Mouse (Mus musculus) CH12.LX (cell line): Measurements from ENCODE around the gene Defb29. TPM values are rescaled to one million over a fixed set of nuclear protein-coding genes. Genes with fewer than 3 reads are reported as not detected.
A peak's percentile ranks its signal among the peaks of the same experiment; 100 is the strongest.

ENCODE experiments used
- DNase-seq: peaks from one replicate; pipeline ENCODE4 v3.0.0-alpha.2; 2013; ENCODE audit errors: extremely low read depth
- H3K27ac ChIP-seq: 2 replicates; pipeline ENCODE4 v1.5.1; 2012; ENCODE audit warnings: low read depth, mild to moderate bottlenecking, control low read depth, moderate library complexity; ENCODE audit not compliant: insufficient read depth
- H3K27me3 ChIP-seq: replicated peaks from 2 replicates; pipeline ENCODE3; 2012; ENCODE audit warnings: inconsistent platforms
- H3K36me3 ChIP-seq, 2 experiments: replicated peaks in 1 of 2; 2 replicates each; pipeline versions ENCODE3 to v1.6.1; 2012; ENCODE audit warnings: inconsistent platforms in 1 of 2, low read length in 1 of 2, mild to moderate bottlenecking in 1 of 2, mixed read lengths in 1 of 2, moderate library complexity in 1 of 2; ENCODE audit not compliant: control insufficient read depth in 1 of 2, insufficient read depth in 1 of 2
- H3K4me1 ChIP-seq, 2 experiments: 2 replicates each; pipeline ENCODE4 v1.6.1; 2012; ENCODE audit warnings: inconsistent platforms in 1 of 2, moderate library complexity in 1 of 2; ENCODE audit not compliant: insufficient read depth in 2 of 2, control insufficient read depth in 1 of 2
- H3K4me2 ChIP-seq: 2 replicates; pipeline ENCODE4 v1.6.1; 2012; ENCODE audit warnings: low read depth, mild to moderate bottlenecking, control low read depth; ENCODE audit not compliant: poor library complexity, insufficient read depth, severe bottlenecking
- H3K4me3 ChIP-seq, 3 experiments: fragments of 150-350 bp in 1 of 3; sonication (generic) in 1 of 3; replicated peaks in 1 of 3; 2 replicates each; pipeline versions ENCODE3 to v1.5.1; 2011 to 2012; ENCODE audit warnings: low read depth in 2 of 3, low read length in 2 of 3, mild to moderate bottlenecking in 2 of 3, moderate library complexity in 2 of 3, control low read depth in 1 of 3, improper control_type of control experiment in 1 of 3, inconsistent platforms in 1 of 3, mixed read lengths in 1 of 3; ENCODE audit not compliant: poor library complexity in 1 of 3
- H3K79me2 ChIP-seq: replicated peaks from 2 replicates; pipeline ENCODE4 v1.6.1; 2012; ENCODE audit warnings: mild to moderate bottlenecking, moderate library complexity; ENCODE audit not compliant: control insufficient read depth, poor library complexity, insufficient read depth, severe bottlenecking; ENCODE audit errors: extremely low read depth
- H3K9ac ChIP-seq: 2 replicates; pipeline ENCODE4 v1.6.1; 2012; ENCODE audit warnings: low read depth, mild to moderate bottlenecking, control low read depth, moderate library complexity; ENCODE audit not compliant: insufficient read depth
- H3K9me3 ChIP-seq: replicated peaks from 2 replicates; pipeline ENCODE3; 2012; ENCODE audit warnings: low read length, inconsistent platforms, mixed read lengths
- BHLHE40 ChIP-seq: IDR thresholded peaks from 2 replicates; pipeline ENCODE4 v1.6.1; 2011; ENCODE audit warnings: mild to moderate bottlenecking, low read depth, low read length, improper control_type of control experiment
- CHD1 ChIP-seq: IDR thresholded peaks from 2 replicates; pipeline ENCODE4 v1.6.1; 2012; ENCODE audit warnings: low read depth, low read length, improper control_type of control experiment, inconsistent platforms
- CHD2 ChIP-seq: IDR thresholded peaks from 2 replicates; pipeline ENCODE4 v1.6.1; 2011; ENCODE audit warnings: low read length, improper control_type of control experiment
- CTCF ChIP-seq, 2 experiments: IDR thresholded peaks in 1 of 2; conservative IDR thresholded peaks in 1 of 2; 2 replicates each; pipeline ENCODE4 v1.5.1; 2011 to 2012; ENCODE audit warnings: low read depth in 2 of 2, low read length in 2 of 2, improper control_type of control experiment in 1 of 2, inconsistent platforms in 1 of 2, mild to moderate bottlenecking in 1 of 2, moderate library complexity in 1 of 2
- ELF1 ChIP-seq: IDR thresholded peaks from 2 replicates; pipeline ENCODE4 v1.6.1; 2014; ENCODE audit warnings: low read depth, mild to moderate bottlenecking, inconsistent platforms, low read length, improper control_type of control experiment
- EP300 ChIP-seq: IDR thresholded peaks from 2 replicates; pipeline ENCODE4 v1.6.1; 2011; ENCODE audit warnings: low read length, improper control_type of control experiment
- MAFK ChIP-seq: IDR thresholded peaks from 2 replicates; pipeline ENCODE4 v1.6.1; 2011; ENCODE audit warnings: low read length, improper control_type of control experiment; ENCODE audit not compliant: insufficient replicate concordance
- MAX ChIP-seq: IDR thresholded peaks from 2 replicates; pipeline ENCODE4 v1.6.1; 2011; ENCODE audit warnings: low read length, improper control_type of control experiment
- MEF2A ChIP-seq: IDR thresholded peaks from 2 replicates; pipeline ENCODE4 v1.6.1; 2014; ENCODE audit warnings: low read depth, mild to moderate bottlenecking, inconsistent platforms, low read length, improper control_type of control experiment, borderline replicate concordance
- MXI1 ChIP-seq: IDR thresholded peaks from 2 replicates; pipeline ENCODE4 v1.6.1; 2011; ENCODE audit warnings: mild to moderate bottlenecking, low read depth, low read length, improper control_type of control experiment
- NRF1 ChIP-seq: IDR thresholded peaks from 2 replicates; pipeline ENCODE4 v1.6.1; 2014; ENCODE audit warnings: low read depth, mild to moderate bottlenecking, inconsistent platforms, low read length, improper control_type of control experiment, moderate library complexity
- PAX5 ChIP-seq: IDR thresholded peaks from 2 replicates; pipeline ENCODE4 v1.6.1; 2012; ENCODE audit warnings: low read length, inconsistent platforms, mixed read lengths
- RAD21 ChIP-seq: IDR thresholded peaks from 2 replicates; pipeline ENCODE4 v1.6.1; 2011; ENCODE audit warnings: low read depth, mild to moderate bottlenecking, low read length, improper control_type of control experiment, moderate library complexity
- RCOR1 ChIP-seq: conservative IDR thresholded peaks from 2 replicates; pipeline ENCODE4 v1.6.1; 2012; ENCODE audit warnings: low read depth, mild to moderate bottlenecking, inconsistent platforms, low read length, improper control_type of control experiment
- SMC3 ChIP-seq: IDR thresholded peaks from 2 replicates; pipeline ENCODE4 v1.6.1; 2011; ENCODE audit warnings: low read depth, low read length, improper control_type of control experiment
- USF1 ChIP-seq: IDR thresholded peaks from 2 replicates; pipeline ENCODE4 v1.6.1; 2014; ENCODE audit warnings: low read depth, mild to moderate bottlenecking, inconsistent platforms, low read length, improper control_type of control experiment
- ZKSCAN1 ChIP-seq: IDR thresholded peaks from 2 replicates; pipeline ENCODE4 v1.6.1; 2012; ENCODE audit warnings: low read depth, inconsistent platforms, low read length, improper control_type of control experiment, borderline replicate concordance
- ZMIZ1 ChIP-seq: IDR thresholded peaks from 2 replicates; pipeline ENCODE4 v1.6.1; 2012; ENCODE audit warnings: low read depth, mild to moderate bottlenecking, inconsistent platforms, low read length, improper control_type of control experiment
- ZNF384 ChIP-seq: IDR thresholded peaks from 2 replicates; pipeline ENCODE4 v1.6.1; 2012; ENCODE audit warnings: low read depth, low read length, improper control_type of control experiment, inconsistent platforms
- dilution Hi-C: fragments of 300-500 bp; cut with MboI; formaldehyde crosslinking; loops from 2 replicates; pipeline ENCODE4 v1.14.3; 2020; ENCODE audit warnings: low sequenced_read_pairs; ENCODE audit not compliant: extremely low pct_unique_long_range_greater_than_20kb, extremely low pct_ligation_motif_present
- in situ Hi-C: fragments of 300-500 bp; cut with MboI; formaldehyde crosslinking; loops from 3 replicates; pipeline ENCODE4 v1.14.3; 2019; ENCODE audit warnings: low sequenced_read_pairs, low pct_ligation_motif_present, low pct_unique_long_range_greater_than_20kb, mixed read lengths
- polyA plus RNA-seq: library from polyadenylated mRNA; unstranded; fragments of >175 nt; gene quantifications from 2 replicates; pipeline ENCODE4 v1.2.1, GENCODE M21; 2012; ENCODE audit warnings: low read depth; ENCODE audit not compliant: insufficient read length
- total RNA-seq, 2 experiments: library from RNA; depleted of rRNA; stranded (reverse); fragments of 300-350 nt in 1 of 2; fragments of >200 nt in 1 of 2; gene quantifications; 2 replicates each; pipeline ENCODE4 v1.2.3; 2012 to 2014

Defb29 gene
- total and polyA plus RNA-seq, 3 experiments = not detected

DNA sequence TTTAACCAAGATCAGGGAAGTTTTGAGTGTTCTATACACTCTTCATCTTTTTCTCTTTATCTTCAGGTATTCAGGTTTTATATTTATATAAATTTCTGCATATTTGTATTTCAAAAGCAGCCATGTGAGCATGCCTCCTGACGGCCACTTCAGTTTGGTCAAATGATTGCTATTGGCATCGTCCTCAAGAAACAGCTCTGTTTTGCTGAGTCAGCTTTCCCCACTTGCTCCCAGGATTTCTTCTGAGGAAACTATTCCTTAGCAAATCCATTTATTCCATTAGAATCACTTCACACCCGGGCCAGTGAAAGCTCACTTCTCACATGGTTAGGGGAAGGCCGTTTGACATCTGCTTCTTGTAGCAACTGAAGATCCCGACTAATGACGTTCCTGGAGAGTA, 41.9 kb downstream of the Defb29 start:
- in situ Hi-C loops = no loop called here
- no peak overlapping the region for H3K9ac ChIP-seq
- H3K4me2 ChIP-seq = no peak overlapping the region
- no peaks in the 10 kb centered on the region for H3K79me2 ChIP-seq
- dilution Hi-C loops = no loop called here
- no peak overlapping the region for H3K27ac ChIP-seq
- no peaks in the 10 kb centered on the region for H3K4me1 ChIP-seq
- no peak for DNase-seq
- no peaks in the 10 kb centered on the region for H3K36me3 ChIP-seq
- peaks cover 8% of the 10 kb centered on the region for H3K27me3 ChIP-seq
- peaks cover 2% of the 10 kb centered on the region for H3K9me3 ChIP-seq
- no peak overlapping the region for H3K4me3 ChIP-seq
- peak; percentile 83 for TF ChIP-seq MAFK
- TF ChIP-seq ZNF384 = no peak

DNA sequence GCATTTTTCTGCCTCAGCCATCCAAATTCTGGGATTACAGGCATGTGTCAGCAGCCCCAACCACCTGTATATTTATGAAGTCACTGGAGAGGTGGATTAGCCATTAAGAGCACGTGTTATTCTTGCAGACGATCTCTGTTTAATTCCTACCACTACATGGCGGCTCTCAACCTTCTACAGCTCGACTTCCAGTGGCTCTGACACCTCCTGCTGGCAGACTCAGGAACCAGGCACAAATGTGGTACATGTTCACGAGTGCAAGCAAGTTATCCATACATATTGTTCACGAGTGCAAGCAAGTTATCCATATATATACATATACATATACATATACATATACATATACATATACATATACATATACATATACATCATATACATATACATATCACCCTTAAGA, 46.7 kb downstream of the Defb29 start:
- no peaks in the 10 kb centered on the region for H3K9me3 ChIP-seq
- peaks cover 20% of the 10 kb centered on the region for H3K27me3 ChIP-seq
- no peak overlapping the region for H3K27ac ChIP-seq
- H3K36me3 ChIP-seq = no peaks in the 10 kb centered on the region
- peak; percentile 48 for TF ChIP-seq SMC3
- no peak for TF ChIP-seq MXI1
- TF ChIP-seq ZNF384 = no peak
- TF ChIP-seq RAD21 = peak; percentile 21
- no peak for TF ChIP-seq MAX
- TF ChIP-seq USF1 = no peak
- peak in 1 of 2 experiments; percentile 56; a peak in 2 of 4 replicates for TF ChIP-seq CTCF (conservative IDR thresholded peaks at IDR 0.05 in 1 of 2, IDR thresholded peaks at IDR 0.05 in 1 of 2; ENCODE audit: low read depth in 2 of 2, low read length in 2 of 2)
- DNase-seq = no peak
- no peaks in the 10 kb centered on the region for H3K4me1 ChIP-seq
- H3K4me3 ChIP-seq = no peak overlapping the region
- no peak overlapping the region for H3K4me2 ChIP-seq
- dilution Hi-C loops (no loop called here), in situ Hi-C loops (no loop called here)
- no peak overlapping the region for H3K9ac ChIP-seq
- H3K79me2 ChIP-seq = no peaks in the 10 kb centered on the region

DNA sequence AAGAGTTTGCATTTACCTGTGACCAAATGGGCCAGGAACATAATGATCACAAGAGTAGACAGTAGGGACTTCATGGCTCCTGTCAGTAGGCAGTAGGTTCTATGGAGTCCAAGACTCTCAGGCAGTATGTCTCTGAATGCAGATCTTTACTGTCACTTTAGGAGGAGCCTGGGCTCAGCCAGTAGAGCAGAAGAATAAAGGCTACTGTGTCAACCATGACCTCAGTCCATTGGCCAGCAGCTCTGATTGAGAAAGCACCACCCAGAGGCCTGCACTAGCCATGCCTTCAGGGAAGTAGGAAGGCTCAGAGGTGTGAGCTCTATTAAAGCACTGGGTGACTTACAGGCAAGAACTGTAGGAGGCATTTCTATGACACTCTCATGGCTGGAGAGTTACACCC, 49.9 kb downstream of the Defb29 start, which contains the start of gene Defb22:
Gene Defb22, minus strand, starts transcription at position 101 of the 400 bp plus-strand sequence.
- in situ Hi-C loops = no loop called here
- DNase-seq = no peak
- Histone ChIP-seq H3K36me3 (no peaks in the 10 kb centered on the region), H3K4me2 (no peak within 1 kb of the TSS), H3K79me2 (no peaks in the 10 kb centered on the region), H3K27me3 (peaks cover 20% of the 10 kb centered on the region), H3K27ac (no peak within 1 kb of the TSS), H3K4me3 (no peak within 1 kb of the TSS), H3K9me3 (peaks cover 3% of the 10 kb centered on the region), H3K4me1 (no peaks in the 10 kb centered on the region), H3K9ac (no peak within 1 kb of the TSS)
- dilution Hi-C loops = no loop called here
- TF ChIP-seq CHD1 (no peak), RAD21 (no peak), CHD2 (no peak), MEF2A (no peak), RCOR1 (no peak), EP300 (no peak), BHLHE40 (no peak), USF1 (no peak), SMC3 (no peak), ZKSCAN1 (no peak), CTCF (conservative IDR thresholded peaks at IDR 0.05 in 1 of 2, IDR thresholded peaks at IDR 0.05 in 1 of 2; ENCODE audit: low read depth in 2 of 2, low read length in 2 of 2) (no peak), NRF1 (no peak), ZMIZ1 (no peak), ELF1 (no peak), PAX5 (no peak)
